Mouse (Mus musculus): ENCODE results near the gene 2810408A11Rik. TPM values are rescaled to one million over a fixed set of nuclear protein-coding genes. Genes with fewer than 3 reads are reported as not detected.

The 2810408A11Rik gene
- polyA plus RNA-seq, 1 experiment from 2014 or later: 9.4 TPM

DNA sequence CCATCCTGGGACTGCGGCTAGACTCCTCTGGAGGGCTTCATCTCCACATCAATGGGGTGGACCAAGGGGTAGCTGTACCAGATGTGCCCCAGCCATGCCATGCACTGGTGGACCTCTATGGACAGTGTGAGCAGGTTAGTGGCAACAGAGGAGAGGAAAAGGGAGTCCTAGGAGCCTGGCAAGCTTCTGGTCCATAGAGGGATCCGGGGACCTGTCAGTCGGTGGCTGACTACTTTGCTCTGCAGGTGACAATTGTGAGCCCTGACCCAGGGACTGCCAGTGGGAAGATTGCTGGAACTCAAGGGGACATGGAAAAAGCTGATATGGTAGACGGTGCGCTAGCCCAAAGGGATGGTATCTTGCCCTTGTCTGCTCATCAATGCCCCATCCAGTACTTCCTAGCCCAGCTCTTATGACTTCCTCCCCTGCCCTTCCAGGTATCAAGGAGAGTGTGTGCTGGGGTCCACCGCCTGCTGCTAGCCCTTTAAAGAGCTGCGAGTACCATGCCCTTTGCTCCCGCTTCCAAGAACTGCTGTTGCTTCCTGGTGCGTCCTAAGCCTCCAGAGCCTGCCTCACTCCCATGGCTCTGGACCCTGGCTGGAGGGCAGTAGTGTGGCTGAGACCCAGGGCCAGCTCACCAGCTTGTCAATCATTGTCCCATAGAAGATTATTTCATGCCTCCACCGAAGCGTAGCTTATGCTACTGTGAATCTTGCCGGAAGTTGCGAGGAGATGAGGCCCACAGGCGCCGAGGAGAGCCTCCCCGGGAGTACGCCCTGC lies 10.2 kb upstream of the 2810408A11Rik start:
- WGBS: 94% methylated on average over 17 of the region's 17 CpGs
- ATAC-seq (ENCODE audit: insufficient number of reproducible peaks, low FRiP score, low TSS enrichment, low read depth): no peak

DNA sequence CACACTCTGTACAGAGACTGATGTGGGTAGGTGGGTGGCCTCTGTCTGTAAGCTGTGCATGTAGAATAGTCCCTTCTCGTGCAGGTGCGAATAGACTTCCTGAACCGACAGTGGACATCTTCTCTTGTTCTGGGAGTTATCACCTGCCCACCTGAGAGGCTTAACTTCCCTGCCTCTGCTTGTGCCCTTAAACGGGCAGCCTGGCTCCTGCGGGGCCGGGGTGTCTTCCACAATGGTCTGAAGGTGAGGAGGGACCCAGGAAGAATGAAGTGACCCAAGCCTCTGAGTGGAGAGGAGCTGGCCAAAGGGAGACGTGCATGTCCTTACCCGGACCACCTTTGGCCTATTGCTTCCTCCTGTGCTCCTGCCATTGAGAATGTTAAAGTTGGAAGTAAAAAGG lies 9.4 kb upstream of the 2810408A11Rik start:
- Histone ChIP-seq H3K36me3 (peaks cover 85% of the 10 kb centered on the region), H3K27ac (replicated peaks) (no peak overlapping the region), H3K4me1 (peaks cover 17% of the 10 kb centered on the region), H3K4me2 (replicated peaks) (no peak overlapping the region), H3K4me3 (replicated peaks) (no peak overlapping the region), H3K9ac (no peak overlapping the region), H3K9me3 (replicated peaks) (no peaks in the 10 kb centered on the region), H3K27me3 (no peaks in the 10 kb centered on the region)
- ATAC-seq (ENCODE audit: insufficient number of reproducible peaks, low FRiP score, low TSS enrichment, low read depth): no peak
- WGBS: 91% methylated on average over 8 of the region's 8 CpGs

More for the DNA sequence above, 10.2 kb upstream of the 2810408A11Rik start:
- H3K27ac ChIP-seq (replicated peaks): no peak overlapping the region
- peaks cover 85% of the 10 kb centered on the region for H3K36me3 ChIP-seq
- no peak overlapping the region for H3K4me3 ChIP-seq (replicated peaks)
- H3K4me2 ChIP-seq (replicated peaks): no peak overlapping the region
- H3K4me1 ChIP-seq: peaks cover 25% of the 10 kb centered on the region
- no peaks in the 10 kb centered on the region for H3K9me3 ChIP-seq (replicated peaks)
- no peaks in the 10 kb centered on the region for H3K27me3 ChIP-seq
- H3K9ac ChIP-seq: no peak overlapping the region

DNA sequence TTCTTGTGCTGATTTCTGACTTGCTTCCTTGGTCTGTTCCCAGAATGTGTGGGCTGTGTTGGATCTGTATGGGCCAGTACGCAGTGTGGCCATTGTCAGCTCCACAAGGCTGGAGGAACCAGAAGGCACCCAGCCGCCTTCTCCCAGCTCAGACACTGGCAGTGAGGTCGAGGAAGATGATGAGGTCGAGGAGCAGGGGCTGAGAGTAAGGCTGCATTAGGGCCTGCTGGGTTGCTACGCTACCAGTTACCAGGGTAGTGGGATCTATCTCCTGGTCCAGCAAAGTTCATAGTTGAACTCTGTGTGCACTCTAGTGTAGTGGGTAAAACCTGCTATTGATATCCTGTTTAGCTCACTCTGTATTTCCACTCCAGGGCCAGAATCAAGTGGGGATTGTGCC lies 8.4 kb upstream of the 2810408A11Rik start:
- H3K36me3 ChIP-seq: peaks cover 89% of the 10 kb centered on the region
- no peaks in the 10 kb centered on the region for H3K9me3 ChIP-seq (replicated peaks)
- no peak overlapping the region for H3K4me2 ChIP-seq (replicated peaks)
- peaks cover 8% of the 10 kb centered on the region for H3K4me1 ChIP-seq
- H3K9ac ChIP-seq: no peak overlapping the region
- H3K4me3 ChIP-seq (replicated peaks): no peak overlapping the region
- 86% methylated on average over 5 of the region's 5 CpGs for WGBS
- no peaks in the 10 kb centered on the region for H3K27me3 ChIP-seq
- no peak overlapping the region for H3K27ac ChIP-seq (replicated peaks)
- ATAC-seq (ENCODE audit: insufficient number of reproducible peaks, low FRiP score, low TSS enrichment, low read depth): no peak

GRCm38 (mm10) chr11:69908645-69909044 lies 7.9 kb upstream of the 2810408A11Rik start:
- Histone ChIP-seq H3K4me2 (replicated peaks) (no peak overlapping the region), H3K9ac (no peak overlapping the region), H3K27ac (replicated peaks) (no peak overlapping the region), H3K36me3 (peaks cover 95% of the 10 kb centered on the region), H3K27me3 (no peaks in the 10 kb centered on the region), H3K4me3 (replicated peaks) (no peak overlapping the region), H3K4me1 (peaks cover 8% of the 10 kb centered on the region), H3K9me3 (replicated peaks) (no peaks in the 10 kb centered on the region)
- WGBS: 92% methylated on average over 11 of the region's 11 CpGs
- no peak for ATAC-seq (ENCODE audit: insufficient number of reproducible peaks, low FRiP score, low TSS enrichment, low read depth)

- 97% methylated on average over 9 of the region's 9 CpGs for WGBS
Measured at GRCm38 (mm10) chr11:69904311-69904710, 3.5 kb upstream of the 2810408A11Rik start.

DNA sequence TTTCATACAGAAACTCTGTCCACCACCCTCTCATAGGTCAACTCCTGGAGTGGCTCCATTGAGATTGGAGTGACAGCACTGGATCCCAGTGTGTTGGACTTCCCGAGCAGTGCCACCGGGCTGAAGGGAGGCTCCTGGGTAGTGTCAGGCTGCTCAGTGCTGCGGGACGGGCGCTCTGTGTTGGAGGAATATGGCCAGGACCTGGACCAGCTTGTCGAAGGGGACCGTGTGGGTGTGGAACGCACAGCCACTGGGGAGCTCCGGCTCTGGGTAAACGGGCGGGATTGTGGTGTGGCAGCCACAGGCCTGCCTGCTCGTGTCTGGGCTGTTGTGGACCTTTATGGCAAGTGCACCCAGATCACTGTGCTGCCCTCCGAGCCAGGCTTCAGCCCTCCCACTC lies 2.2 kb upstream of the 2810408A11Rik start:
- Histone ChIP-seq H3K4me2 (replicated peaks) (peak overlapping the region; percentile 83), H3K36me3 (peaks cover 42% of the 10 kb centered on the region), H3K4me1 (peaks cover 27% of the 10 kb centered on the region), H3K27me3 (no peaks in the 10 kb centered on the region), H3K4me3 (replicated peaks) (peak overlapping the region; percentile 72), H3K9me3 (replicated peaks) (no peaks in the 10 kb centered on the region), H3K27ac (replicated peaks) (no peak overlapping the region), H3K9ac (no peak overlapping the region)
- no peak for ATAC-seq (ENCODE audit: insufficient number of reproducible peaks, low FRiP score, low TSS enrichment, low read depth)
- WGBS: 87% methylated on average over 13 of the region's 13 CpGs

More at GRCm38 (mm10) chr11:69904311-69904710, 3.5 kb upstream of the 2810408A11Rik start:
- no peaks in the 10 kb centered on the region for H3K9me3 ChIP-seq (replicated peaks)
- no peak overlapping the region for H3K9ac ChIP-seq
- peaks cover 55% of the 10 kb centered on the region for H3K36me3 ChIP-seq
- peaks cover 22% of the 10 kb centered on the region for H3K4me1 ChIP-seq
- ATAC-seq (ENCODE audit: insufficient number of reproducible peaks, low FRiP score, low TSS enrichment, low read depth): no peak
- no peaks in the 10 kb centered on the region for H3K27me3 ChIP-seq
- no peak overlapping the region for H3K27ac ChIP-seq (replicated peaks)
- no peak overlapping the region for H3K4me3 ChIP-seq (replicated peaks)
- no peak overlapping the region for H3K4me2 ChIP-seq (replicated peaks)

- WGBS: under 1% methylated on average over 39 of the region's 39 CpGs
- peak overlapping the region; percentile 83 for H3K4me2 ChIP-seq (replicated peaks)
- no peaks in the 10 kb centered on the region for H3K9me3 ChIP-seq (replicated peaks)
- peak overlapping the region; percentile 72 for H3K4me3 ChIP-seq (replicated peaks)
- peaks cover 27% of the 10 kb centered on the region for H3K4me1 ChIP-seq
- no peak for ATAC-seq (ENCODE audit: insufficient number of reproducible peaks, low FRiP score, low TSS enrichment, low read depth)
- H3K9ac ChIP-seq: peak overlapping the region; percentile 86
- H3K27ac ChIP-seq (replicated peaks): peak overlapping the region; percentile 99
- H3K36me3 ChIP-seq: peaks cover 32% of the 10 kb centered on the region
- H3K27me3 ChIP-seq: no peaks in the 10 kb centered on the region
Measured at GRCm38 (mm10) chr11:69901993-69902392, 1.2 kb upstream of the 2810408A11Rik start.

DNA sequence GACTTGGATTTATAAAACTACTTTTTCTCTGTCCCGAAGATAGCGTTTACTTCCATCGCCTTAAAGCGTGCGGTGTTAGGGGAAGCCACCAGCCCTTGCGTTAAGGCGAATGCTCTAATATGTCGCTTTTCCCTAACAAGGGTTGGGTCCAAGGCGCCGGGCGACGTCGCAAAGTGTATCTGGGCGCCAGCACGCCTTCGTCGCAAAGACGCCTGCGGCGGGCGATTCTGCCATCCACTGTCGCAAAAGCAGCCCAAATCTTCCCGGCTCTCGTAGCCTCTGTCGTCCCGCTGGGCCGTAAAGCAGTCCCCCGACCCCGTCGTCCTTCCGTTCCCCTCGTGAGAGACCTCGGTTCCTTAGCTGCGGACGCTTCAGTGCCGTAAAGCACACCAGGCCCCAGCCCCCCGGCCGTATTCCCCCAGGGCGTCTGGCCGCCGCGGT lies 639 bp upstream of the 2810408A11Rik start:
- peak; percentile 81 for ATAC-seq (ENCODE audit: insufficient number of reproducible peaks, low FRiP score, low TSS enrichment, low read depth)
- H3K36me3 ChIP-seq: peaks cover 27% of the 10 kb centered on the region
- H3K4me1 ChIP-seq: peaks cover 27% of the 10 kb centered on the region
- WGBS: under 1% methylated on average over 42 of the region's 42 CpGs
- peak overlapping the region; percentile 83 for H3K4me2 ChIP-seq (replicated peaks)
- peak overlapping the region; percentile 86 for H3K9ac ChIP-seq
- no peaks in the 10 kb centered on the region for H3K27me3 ChIP-seq
- H3K27ac ChIP-seq (replicated peaks): peak overlapping the region; percentile 99
- peak overlapping the region; percentile 72 for H3K4me3 ChIP-seq (replicated peaks)
- no peaks in the 10 kb centered on the region for H3K9me3 ChIP-seq (replicated peaks)

- H3K9me3 ChIP-seq (replicated peaks): no peaks in the 10 kb centered on the region
- ATAC-seq (ENCODE audit: insufficient number of reproducible peaks, low FRiP score, low TSS enrichment, low read depth): no peak
- 17% methylated on average over 4 of the region's 4 CpGs for WGBS
- H3K27me3 ChIP-seq: no peaks in the 10 kb centered on the region
- peak overlapping the region; percentile 72 for H3K4me3 ChIP-seq (replicated peaks)
- H3K9ac ChIP-seq: peak overlapping the region; percentile 86; the same call in 1 of the 2 replicates
- H3K36me3 ChIP-seq: peaks cover 12% of the 10 kb centered on the region
- peak overlapping the region; percentile 83 for H3K4me2 ChIP-seq (replicated peaks)
- peak overlapping the region; percentile 99; the same call in 1 of the 2 replicates for H3K27ac ChIP-seq (replicated peaks)
- peaks cover 27% of the 10 kb centered on the region for H3K4me1 ChIP-seq
Measured at GRCm38 (mm10) chr11:69899870-69900269, 917 bp downstream of the 2810408A11Rik start.

- ATAC-seq (ENCODE audit: insufficient number of reproducible peaks, low FRiP score, low TSS enrichment, low read depth): no peak
Measured at GRCm38 (mm10) chr11:69895291-69895690, 5.5 kb downstream of the 2810408A11Rik start, which contains the start of gene Acap1. Gene Acap1, minus strand, starts transcription at chr11:69895539.

DNA sequence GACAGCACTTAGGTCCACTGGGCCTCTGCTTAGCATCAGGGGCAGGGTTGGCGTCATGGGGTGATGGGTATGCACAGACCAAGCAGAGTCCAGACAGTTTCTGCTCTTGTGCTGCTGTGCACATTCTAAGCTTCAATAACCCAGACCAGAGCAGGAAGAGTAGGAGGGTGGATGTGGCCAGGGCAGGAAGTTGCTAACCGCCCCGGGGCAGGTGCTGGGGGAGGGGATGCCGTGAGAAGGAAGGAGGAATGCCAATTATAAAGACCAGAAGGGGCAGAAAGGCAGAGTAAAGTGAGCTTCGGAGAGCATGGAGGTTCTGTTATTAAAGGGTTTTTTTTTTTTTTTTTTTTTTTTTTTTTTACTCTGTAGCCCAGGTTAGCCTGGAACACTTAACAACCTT lies 6.1 kb downstream of the 2810408A11Rik start:
- 67% methylated on average over 5 of the region's 5 CpGs for WGBS
- no peak overlapping the region for H3K4me2 ChIP-seq (replicated peaks)
- peaks cover 9% of the 10 kb centered on the region for H3K4me1 ChIP-seq
- H3K9ac ChIP-seq: no peak overlapping the region
- H3K9me3 ChIP-seq (replicated peaks): no peaks in the 10 kb centered on the region
- H3K36me3 ChIP-seq: no peaks in the 10 kb centered on the region
- H3K27me3 ChIP-seq: no peaks in the 10 kb centered on the region
- no peak for ATAC-seq (ENCODE audit: insufficient number of reproducible peaks, low FRiP score, low TSS enrichment, low read depth)
- no peak overlapping the region for H3K4me3 ChIP-seq (replicated peaks)
- H3K27ac ChIP-seq (replicated peaks): no peak overlapping the region

More at GRCm38 (mm10) chr11:69895291-69895690, 5.5 kb downstream of the 2810408A11Rik start, which contains the start of gene Acap1:
- 68% methylated on average over 4 of the region's 4 CpGs for WGBS
- Histone ChIP-seq H3K9ac (no peak within 1 kb of the TSS), H3K4me2 (replicated peaks) (no peak within 1 kb of the TSS), H3K27ac (replicated peaks) (no peak within 1 kb of the TSS), H3K9me3 (replicated peaks) (no peaks in the 10 kb centered on the region), H3K4me3 (replicated peaks) (no peak within 1 kb of the TSS), H3K4me1 (peaks cover 12% of the 10 kb centered on the region), H3K27me3 (no peaks in the 10 kb centered on the region), H3K36me3 (no peaks in the 10 kb centered on the region)
